Mouse (Mus musculus): Measurements from ENCODE around the gene Gm13285.
"Not testable (repeated sequence)": the region's sequence is repeated elsewhere in the genome, so short reads cannot be mapped to it uniquely, and the experiment has no call there.

DNA sequence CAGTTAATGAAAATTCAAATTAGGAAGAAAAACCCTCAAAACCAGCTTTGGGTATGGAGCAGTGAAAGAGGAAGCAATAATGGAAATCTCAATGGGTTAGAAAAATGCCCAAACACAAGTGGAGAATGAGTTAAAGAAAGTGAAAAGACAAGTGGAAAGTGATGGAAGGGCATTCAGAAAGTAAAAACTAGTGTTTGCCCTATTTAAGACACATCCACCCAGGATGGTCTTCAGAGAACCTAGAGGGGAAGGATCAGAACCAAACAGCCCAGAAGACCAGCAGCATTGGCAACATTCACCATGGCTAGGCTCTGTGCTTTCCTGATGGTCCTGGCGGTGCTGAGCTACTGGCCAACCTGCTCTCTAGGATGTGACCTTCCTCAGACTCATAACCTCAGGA is 35.8 kb downstream of the Gm13285 start, which contains the start of gene Ifna5:
- TF ChIP-seq CTCF, POLR2A (IDR thresholded peaks at IDR 0.05; ENCODE audit: extremely low read depth, insufficient read depth, low read length): not testable (repeated sequence)

Data from cortical plate, adult 2 months (tissue).